ENCODE assay signal across 7 mouse cellular contexts in genomic region chr12:29096033-29096913, GRCm38 (mm10).
A peak's percentile ranks its signal among the peaks of the same experiment; 100 is the strongest.
DNase-seq lines count a peak whose midpoint lies in the region; ATAC-seq and TF ChIP-seq lines count a peak whose summit lies in the region.

No protein-coding gene starts in this region.

- no peak for TF ChIP-seq EP300 in stomach, postnatal 0 days (optimal IDR thresholded peaks at IDR 0.05)

- no peak for TF ChIP-seq CTCF in stomach, postnatal 0 days (IDR thresholded peaks at IDR 0.05; ENCODE audit: low read depth)

- 0 out of 2 replicates have a peak overlapping the region, but pooled peaks have one; percentile 3 for H3K27ac ChIP-seq in stomach, embryonic 14.5 days (ENCODE audit: low read length)
- no peak overlapping the region for H3K27ac ChIP-seq in stomach, postnatal 0 days (replicated peaks)
- peak overlapping the region; percentile 75 for H3K27ac ChIP-seq in forebrain, embryonic 10.5 days

- no peaks in the 10 kb centered on the region for H3K36me3 ChIP-seq in stomach, embryonic 14.5 days (ENCODE audit: control insufficient read depth, insufficient read depth, low read length)
- H3K36me3 ChIP-seq in stomach, postnatal 0 days (ENCODE audit: control insufficient read depth, insufficient read depth, low read length), result no peaks in the 10 kb centered on the region
- no peaks in the 10 kb centered on the region for H3K36me3 ChIP-seq in forebrain, embryonic 10.5 days (replicated peaks)

- H3K4me3 ChIP-seq in stomach, embryonic 14.5 days (ENCODE audit: low read depth, low read length), result no peak overlapping the region
- H3K4me3 ChIP-seq in stomach, postnatal 0 days (ENCODE audit: low read depth, low read length), result no peak overlapping the region
- H3K4me3 ChIP-seq in forebrain, embryonic 10.5 days, result peak overlapping the region; percentile 31

- peaks cover 10% of the 10 kb centered on the region; the same call in 1 of the 2 replicates for H3K4me1 ChIP-seq in stomach, embryonic 14.5 days (ENCODE audit: control insufficient read depth, insufficient read depth, low read length)
- H3K4me1 ChIP-seq in stomach, postnatal 0 days (replicated peaks; ENCODE audit: control insufficient read depth, insufficient read depth), result no peaks in the 10 kb centered on the region
- H3K4me1 ChIP-seq in forebrain, embryonic 10.5 days, result peaks cover 28% of the 10 kb centered on the region

- DNase-seq in stomach, postnatal 0 days (ENCODE audit: low spot score), result no peak
- peak; percentile 64 for DNase-seq in forebrain, embryonic 10.5 days (ENCODE audit: extremely low spot score, low spot score)
- peak; percentile 14 for DNase-seq in kidney, adult 18-20 months
- DNase-seq in left cerebral cortex, postnatal 36 days (ENCODE audit: low spot score in 2 of 2), result peak; percentile 36 to 62
- peak; percentile 78 for DNase-seq in retina, postnatal 1 day

- ATAC-seq in stomach, embryonic 14.5 days (ENCODE audit: insufficient number of reproducible peaks, insufficient read depth, low FRiP score, low read depth), result 0 out of 2 replicates have a peak, but pooled peaks have one; percentile 63
- no peak for ATAC-seq in stomach, postnatal 0 days (ENCODE audit: low FRiP score, low TSS enrichment)
- ATAC-seq in megakaryocyte-erythroid progenitor cell, adult 5-6 weeks (replicated peaks; ENCODE audit: low FRiP score, low TSS enrichment, poor library complexity, severe bottlenecking), result no peak

- H3K9me3 ChIP-seq in stomach, embryonic 14.5 days (ENCODE audit: control insufficient read depth, low read depth, low read length), result no peaks in the 10 kb centered on the region
- H3K9me3 ChIP-seq in stomach, postnatal 0 days (ENCODE audit: control insufficient read depth, low read length), result no peaks in the 10 kb centered on the region
- no peaks in the 10 kb centered on the region for H3K9me3 ChIP-seq in forebrain, embryonic 10.5 days

- H3K27me3 ChIP-seq in stomach, embryonic 14.5 days (ENCODE audit: control insufficient read depth, insufficient read depth, low read length), result no peaks in the 10 kb centered on the region
- no peaks in the 10 kb centered on the region for H3K27me3 ChIP-seq in stomach, postnatal 0 days (ENCODE audit: control insufficient read depth, insufficient read depth, low read length)
- peaks cover 34% of the 10 kb centered on the region for H3K27me3 ChIP-seq in forebrain, embryonic 10.5 days (ENCODE audit: poor library complexity, severe bottlenecking)

- peak overlapping the region; percentile 12; the same call in 1 of the 2 replicates for H3K4me2 ChIP-seq in stomach, embryonic 14.5 days (replicated peaks; ENCODE audit: low read depth, low read length)
- H3K4me2 ChIP-seq in stomach, postnatal 0 days (replicated peaks; ENCODE audit: low read depth), result no peak overlapping the region

- no peak overlapping the region for H3K9ac ChIP-seq in stomach, embryonic 14.5 days (replicated peaks; ENCODE audit: low read depth, low read length)
- H3K9ac ChIP-seq in stomach, postnatal 0 days (ENCODE audit: low read length), result no peak overlapping the region

- WGBS in stomach, embryonic 14.5 days, result 11% methylated on average over 16 of the region's 16 CpGs
- 11% methylated on average over 16 of the region's 16 CpGs for WGBS in stomach, postnatal 0 days
- 7% methylated on average over 16 of the region's 16 CpGs for WGBS in forebrain, embryonic 10.5 days

- intact Hi-C loops in left cerebral cortex, postnatal 36 days (cut with DNase I), result no loop called here
